Mouse (Mus musculus): Measurements from ENCODE around the gene Cnst. TPM values are rescaled to one million over a fixed set of nuclear protein-coding genes. Genes with fewer than 3 reads are reported as not detected.

The Cnst gene
- polyA plus RNA-seq, 1 experiment = 12.7 TPM

DNA sequence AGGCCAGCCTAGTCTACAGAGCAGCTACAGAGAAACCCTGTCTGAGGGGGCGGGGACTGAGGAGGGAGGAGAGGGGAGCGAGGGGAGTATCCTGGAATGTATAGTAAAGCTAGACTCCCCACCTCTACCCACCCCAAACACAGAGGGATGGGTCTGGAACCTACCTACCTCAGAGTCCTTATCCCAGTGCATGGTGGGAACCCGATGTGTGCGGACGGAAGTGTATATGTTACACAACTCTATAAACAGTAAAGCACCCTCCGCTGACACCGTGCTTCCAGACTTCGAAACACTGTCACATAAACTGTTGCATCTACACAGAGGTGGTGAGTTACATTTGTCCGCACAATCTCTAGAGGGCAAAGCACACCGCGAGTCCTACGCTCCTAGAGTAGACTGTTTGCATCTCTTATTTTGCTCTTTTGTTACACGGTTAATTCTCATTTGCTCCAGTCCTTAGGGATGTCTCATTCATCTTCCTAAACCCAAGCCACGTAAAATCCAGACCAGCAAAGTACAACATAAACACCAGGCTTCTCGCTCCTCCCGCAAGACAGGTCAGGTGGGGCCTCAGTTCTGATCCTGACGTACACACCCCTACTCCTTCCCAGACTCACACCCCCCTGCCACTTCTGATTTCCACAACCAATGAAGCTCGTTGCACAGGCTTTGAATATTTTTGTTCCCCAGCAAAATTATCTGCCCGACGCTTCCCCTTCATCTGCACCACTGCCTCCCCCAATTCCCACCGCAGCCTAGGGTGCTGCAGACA is 29.0 kb upstream of the Cnst start:
- H3K36me3 ChIP-seq (ENCODE audit: control insufficient read depth, insufficient read depth, low read length) = no peaks in the 10 kb centered on the region
- H3K4me3 ChIP-seq (ENCODE audit: low read depth, low read length) = peak overlapping the region; percentile 74
- no peaks in the 10 kb centered on the region for H3K27me3 ChIP-seq (ENCODE audit: control insufficient read depth, insufficient read depth, low read length)
- H3K27ac ChIP-seq (ENCODE audit: insufficient read depth, low read depth, low read length) = no peak overlapping the region
- no peaks in the 10 kb centered on the region for H3K4me1 ChIP-seq (ENCODE audit: control insufficient read depth, insufficient read depth, insufficient read length, low read length)
- TF ChIP-seq CTCF (IDR thresholded peaks at IDR 0.05; ENCODE audit: extremely low read depth, insufficient read length, insufficient replicate concordance, low read depth, low read length) = no peak
- no peak for TF ChIP-seq POLR2A (IDR thresholded peaks at IDR 0.05; ENCODE audit: low read depth, low read length)
- 1% methylated on average over 21 of the region's 21 CpGs for whole genome bisulfite sequencing

DNA sequence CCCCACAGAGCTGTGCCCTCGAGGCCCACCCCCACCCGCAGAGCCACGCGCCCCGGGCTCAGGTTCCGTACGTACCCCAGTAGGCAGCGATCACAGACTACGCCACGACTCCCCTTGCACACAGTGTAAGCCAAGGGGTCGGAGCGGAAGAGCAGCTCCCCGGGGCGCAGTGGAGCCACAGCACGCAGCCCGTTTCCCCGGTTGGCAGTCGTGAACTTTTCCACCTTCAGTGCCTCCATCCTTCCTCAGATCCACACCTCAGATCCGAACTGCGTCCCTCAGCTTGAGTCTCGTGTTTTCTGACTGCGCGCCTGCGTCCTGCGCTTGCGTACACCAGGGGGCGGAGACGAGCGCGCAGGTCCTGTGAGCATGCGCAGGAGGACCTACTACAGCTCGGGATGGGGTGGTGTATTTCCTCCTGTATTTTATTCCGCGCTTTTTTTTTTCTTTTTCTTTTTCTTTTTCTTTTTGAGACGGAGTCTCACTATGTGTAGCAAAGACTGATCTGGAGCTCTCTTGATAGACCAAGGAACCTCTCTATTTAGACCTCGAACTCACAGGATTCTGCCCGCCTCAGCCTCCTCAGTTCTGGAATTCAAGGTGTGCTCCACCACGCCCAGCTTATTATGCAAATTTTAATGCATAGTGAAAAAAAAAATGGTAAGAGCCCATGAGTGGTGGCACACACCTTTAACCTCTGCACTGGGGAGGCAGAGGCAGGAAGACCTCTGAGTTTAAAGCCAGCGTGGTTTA is 28.3 kb upstream of the Cnst start, which contains the start of gene Smyd3:
Gene Smyd3 (minus strand): TSS at position 329 of the 753 bp plus-strand sequence.
- Histone ChIP-seq H3K4me3 (ENCODE audit: low read depth, low read length) (peak within 1 kb of the TSS; percentile 74), H3K4me1 (ENCODE audit: control insufficient read depth, insufficient read depth, insufficient read length, low read length) (no peaks in the 10 kb centered on the region), H3K27ac (ENCODE audit: insufficient read depth, low read depth, low read length) (no peak within 1 kb of the TSS), H3K27me3 (ENCODE audit: control insufficient read depth, insufficient read depth, low read length) (no peaks in the 10 kb centered on the region), H3K36me3 (ENCODE audit: control insufficient read depth, insufficient read depth, low read length) (no peaks in the 10 kb centered on the region)
- TF ChIP-seq CTCF (IDR thresholded peaks at IDR 0.05; ENCODE audit: extremely low read depth, insufficient read length, insufficient replicate concordance, low read depth, low read length) (peak; percentile 61), POLR2A (IDR thresholded peaks at IDR 0.05; ENCODE audit: low read depth, low read length) (no peak)
- 4% methylated on average over 39 of the region's 39 CpGs for WGBS

DNA sequence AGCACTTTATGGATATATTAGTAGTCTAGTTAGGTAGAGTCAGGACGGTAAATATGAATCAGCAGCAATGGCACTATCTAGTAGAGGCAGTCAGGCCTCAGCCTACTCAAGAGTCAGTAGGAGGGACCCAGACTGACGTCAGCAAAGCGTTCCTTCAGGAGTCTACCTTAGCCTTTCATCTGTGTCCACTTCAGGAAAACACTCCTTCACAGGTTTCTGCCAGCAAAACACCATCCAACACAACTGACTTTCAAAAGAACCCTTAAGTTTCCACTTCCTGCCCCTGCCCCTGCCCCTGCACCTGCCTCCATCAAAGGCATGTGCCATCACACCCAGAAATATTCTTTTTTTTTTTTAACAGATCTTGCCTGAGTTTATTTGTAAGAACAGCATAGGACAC is 26.3 kb upstream of the Cnst start:
- TF ChIP-seq CTCF (IDR thresholded peaks at IDR 0.05; ENCODE audit: extremely low read depth, insufficient read length, insufficient replicate concordance, low read depth, low read length) (no peak), POLR2A (IDR thresholded peaks at IDR 0.05; ENCODE audit: low read depth, low read length) (no peak)
- H3K4me3 ChIP-seq (ENCODE audit: low read depth, low read length) = no peak overlapping the region
- no peaks in the 10 kb centered on the region for H3K4me1 ChIP-seq (ENCODE audit: control insufficient read depth, insufficient read depth, insufficient read length, low read length)
- no peak overlapping the region for H3K27ac ChIP-seq (ENCODE audit: insufficient read depth, low read depth, low read length)
- 85% methylated on average over 3 of the region's 3 CpGs for WGBS
- no peaks in the 10 kb centered on the region for H3K36me3 ChIP-seq (ENCODE audit: control insufficient read depth, insufficient read depth, low read length)
- no peaks in the 10 kb centered on the region for H3K27me3 ChIP-seq (ENCODE audit: control insufficient read depth, insufficient read depth, low read length)

DNA sequence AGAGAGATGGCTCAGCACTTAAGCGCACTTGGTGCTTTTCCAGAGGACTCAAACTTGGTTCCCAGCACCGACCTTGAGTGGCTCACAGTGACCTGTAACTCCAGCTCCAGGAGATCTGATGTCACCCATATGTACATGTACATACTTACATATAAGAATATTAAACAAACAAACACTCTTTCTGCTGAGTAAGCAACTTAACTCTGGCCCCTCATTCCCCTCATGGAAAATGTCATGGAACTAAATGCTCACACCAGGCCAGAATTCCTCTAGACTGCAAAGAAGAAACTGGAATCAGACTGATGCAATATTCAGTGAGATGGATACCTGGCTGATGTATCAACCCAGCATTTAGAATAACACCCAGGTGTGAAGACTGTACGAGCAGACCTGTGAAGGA is 7.1 kb upstream of the Cnst start:
- TF ChIP-seq CTCF (IDR thresholded peaks at IDR 0.05; ENCODE audit: extremely low read depth, insufficient read length, insufficient replicate concordance, low read depth, low read length) (no peak), POLR2A (IDR thresholded peaks at IDR 0.05; ENCODE audit: low read depth, low read length) (no peak)
- Histone ChIP-seq H3K27me3 (ENCODE audit: control insufficient read depth, insufficient read depth, low read length) (no peaks in the 10 kb centered on the region), H3K27ac (ENCODE audit: insufficient read depth, low read depth, low read length) (no peak overlapping the region), H3K4me1 (ENCODE audit: control insufficient read depth, insufficient read depth, insufficient read length, low read length) (peaks cover 2% of the 10 kb centered on the region; the same call in 1 of the 2 replicates), H3K4me3 (ENCODE audit: low read depth, low read length) (no peak overlapping the region), H3K36me3 (ENCODE audit: control insufficient read depth, insufficient read depth, low read length) (peaks cover 28% of the 10 kb centered on the region)
- 93% methylated on average over 3 of the region's 3 CpGs for WGBS

DNA sequence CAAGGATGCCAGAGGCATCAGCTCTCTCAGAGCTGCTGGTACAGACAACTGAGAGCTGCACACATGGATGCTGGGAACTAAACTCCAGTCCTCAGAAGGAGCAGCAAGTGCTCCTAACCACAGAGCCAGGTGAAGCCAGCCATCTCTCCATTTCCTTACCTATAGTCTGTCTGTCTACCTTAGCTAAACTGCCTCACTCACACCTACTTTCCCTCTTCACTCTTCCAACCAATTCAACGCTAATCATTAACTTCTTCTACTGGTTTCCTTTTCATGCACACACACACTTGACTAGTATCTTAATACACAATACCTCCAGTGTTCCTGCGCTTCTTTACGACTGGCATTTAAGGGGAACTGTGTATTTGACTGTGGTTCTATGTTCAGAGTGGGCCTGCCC is 6.3 kb upstream of the Cnst start:
- Histone ChIP-seq H3K27me3 (ENCODE audit: control insufficient read depth, insufficient read depth, low read length) (no peaks in the 10 kb centered on the region), H3K4me3 (ENCODE audit: low read depth, low read length) (no peak overlapping the region), H3K27ac (ENCODE audit: insufficient read depth, low read depth, low read length) (no peak overlapping the region), H3K4me1 (ENCODE audit: control insufficient read depth, insufficient read depth, insufficient read length, low read length) (peaks cover 2% of the 10 kb centered on the region; the same call in 1 of the 2 replicates), H3K36me3 (ENCODE audit: control insufficient read depth, insufficient read depth, low read length) (peaks cover 24% of the 10 kb centered on the region)
- TF ChIP-seq CTCF (IDR thresholded peaks at IDR 0.05; ENCODE audit: extremely low read depth, insufficient read length, insufficient replicate concordance, low read depth, low read length) = no peak
- no peak for TF ChIP-seq POLR2A (IDR thresholded peaks at IDR 0.05; ENCODE audit: low read depth, low read length)
- 28% methylated on average over 3 of the region's 3 CpGs for WGBS

DNA sequence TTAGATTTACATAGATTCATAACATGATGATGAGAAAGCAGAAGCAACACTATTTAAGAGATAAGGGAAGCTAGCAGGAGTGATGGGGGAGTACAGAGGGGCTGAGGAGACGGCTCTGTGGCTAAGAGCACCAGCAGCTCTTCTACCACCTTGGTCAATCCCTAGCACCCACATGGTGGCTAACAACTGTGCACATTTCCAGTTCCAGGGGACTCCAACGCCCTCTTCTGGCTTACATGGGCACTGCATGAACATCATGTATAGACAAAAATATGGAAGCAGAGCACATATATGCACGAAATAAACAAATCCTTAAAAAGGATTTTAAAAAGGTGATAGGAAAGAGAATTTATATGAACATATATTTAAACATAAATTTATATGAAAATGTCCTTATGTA is 4.7 kb upstream of the Cnst start:
- WGBS = 63% methylated on average over 3 of the region's 3 CpGs
- Histone ChIP-seq H3K27ac (ENCODE audit: insufficient read depth, low read depth, low read length) (no peak overlapping the region), H3K4me3 (ENCODE audit: low read depth, low read length) (no peak overlapping the region), H3K36me3 (ENCODE audit: control insufficient read depth, insufficient read depth, low read length) (peaks cover 21% of the 10 kb centered on the region), H3K27me3 (ENCODE audit: control insufficient read depth, insufficient read depth, low read length) (no peaks in the 10 kb centered on the region), H3K4me1 (ENCODE audit: control insufficient read depth, insufficient read depth, insufficient read length, low read length) (peaks cover 2% of the 10 kb centered on the region; the same call in 1 of the 2 replicates)
- TF ChIP-seq CTCF (IDR thresholded peaks at IDR 0.05; ENCODE audit: extremely low read depth, insufficient read length, insufficient replicate concordance, low read depth, low read length) = peak; percentile 42; the same call in 1 of the 2 replicates
- no peak for TF ChIP-seq POLR2A (IDR thresholded peaks at IDR 0.05; ENCODE audit: low read depth, low read length)

DNA sequence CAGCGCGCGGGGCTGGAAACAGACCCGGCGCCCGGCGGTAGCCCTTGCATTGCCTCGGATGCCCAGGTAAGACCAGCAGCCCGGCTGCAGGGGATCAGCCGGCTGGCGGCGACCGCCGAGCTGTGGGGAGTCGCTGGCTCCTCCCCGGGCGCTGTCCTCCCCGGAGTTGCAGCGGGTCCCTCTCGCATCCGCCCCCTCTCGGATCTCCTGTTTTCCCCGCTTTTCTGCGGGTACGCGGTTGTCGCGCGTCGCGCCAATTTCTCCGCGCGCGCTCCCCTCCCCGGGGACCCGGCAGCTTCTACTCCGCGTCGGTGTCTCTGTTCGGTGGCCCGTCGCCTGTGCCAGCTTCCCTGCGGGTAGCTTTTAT is 364 bp downstream of the Cnst start:
- peak overlapping the region; percentile 77 for H3K4me3 ChIP-seq (ENCODE audit: low read depth, low read length)
- H3K27ac ChIP-seq (ENCODE audit: insufficient read depth, low read depth, low read length) = peak overlapping the region; percentile 64
- TF ChIP-seq POLR2A (IDR thresholded peaks at IDR 0.05; ENCODE audit: low read depth, low read length) = no peak
- no peak for TF ChIP-seq CTCF (IDR thresholded peaks at IDR 0.05; ENCODE audit: extremely low read depth, insufficient read length, insufficient replicate concordance, low read depth, low read length)
- no peaks in the 10 kb centered on the region for H3K27me3 ChIP-seq (ENCODE audit: control insufficient read depth, insufficient read depth, low read length)
- H3K36me3 ChIP-seq (ENCODE audit: control insufficient read depth, insufficient read depth, low read length) = peaks cover 3% of the 10 kb centered on the region
- WGBS = under 1% methylated on average over 44 of the region's 44 CpGs
- H3K4me1 ChIP-seq (ENCODE audit: control insufficient read depth, insufficient read depth, insufficient read length, low read length) = peaks cover 6% of the 10 kb centered on the region; the same call in 1 of the 2 replicates

Measured in small intestine, adult 2 months (tissue).